Comparison of ENCODE assay signal across 25 mouse cellular contexts in the genomic region with DNA sequence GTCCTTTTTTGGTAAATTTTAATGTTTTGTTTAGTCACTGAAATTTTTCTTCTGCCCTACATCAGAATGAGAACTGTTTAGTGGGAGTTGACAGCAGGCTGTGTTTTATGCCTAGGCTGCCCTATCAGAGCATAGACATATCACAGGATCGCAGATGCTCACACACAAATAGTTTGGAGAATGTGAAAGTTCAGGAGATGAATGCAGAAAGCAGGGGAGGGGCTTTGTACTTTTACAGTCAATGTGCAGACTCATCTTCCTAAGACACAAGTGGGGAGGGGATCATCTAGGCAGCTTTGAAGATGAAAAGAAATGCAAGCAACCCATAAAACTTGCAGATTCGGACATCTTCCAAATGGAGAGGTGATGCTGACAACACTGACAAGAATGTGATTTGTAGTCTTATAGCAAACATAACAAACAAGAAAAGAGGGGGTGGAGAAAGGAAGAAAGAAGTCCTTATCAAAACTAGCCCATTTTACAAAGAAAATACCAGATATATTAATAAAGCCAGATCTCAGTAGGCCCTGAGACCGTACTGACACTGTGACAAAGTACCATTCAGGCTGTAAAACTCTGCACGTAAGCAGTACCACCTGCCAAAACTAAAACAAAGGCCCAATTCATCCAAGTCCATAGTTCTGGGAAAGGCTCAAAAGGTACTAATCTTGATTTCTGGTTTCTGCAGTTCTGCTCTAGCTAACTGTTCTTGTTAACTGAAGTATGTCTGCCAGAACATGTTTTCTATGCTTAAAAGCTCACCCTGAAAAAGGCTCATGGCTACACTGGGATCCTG.
A peak's percentile ranks its signal among the peaks of the same experiment; 100 is the strongest.
DNase-seq lines count a peak whose midpoint lies in the region; ATAC-seq and TF ChIP-seq lines count a peak whose summit lies in the region.
"Had no signal": no experiment of that assay in that cellular context is flagged by ENCODE, and none has a peak within 500 bp of the region (broad histone marks: within the 10 kb centered on the region; RNA-seq: fewer than 3 reads in every experiment).

No protein-coding gene starts in this region.

- TF ChIP-seq CTCF in kidney, adult 2 months (conservative IDR thresholded peaks at IDR 0.05; ENCODE audit: insufficient read depth, insufficient read length, low read depth, low read length) = no peak
- no peak for TF ChIP-seq CTCF in lung, embryonic 14.5 days (IDR thresholded peaks at IDR 0.05; ENCODE audit: low read depth)

- DNase-seq in forebrain, embryonic 14.5 days (ENCODE audit: low spot score) = peak; percentile 37
- DNase-seq in forebrain, embryonic 11.5 days (ENCODE audit: low spot score) = no peak
- peak; percentile 41 for DNase-seq in kidney, adult 2 months
- no peak for DNase-seq in kidney, postnatal 36 days
- peak; percentile 34 for DNase-seq in lung, embryonic 14.5 days
- DNase-seq in lung, adult 18-20 months = no peak
- no peak for DNase-seq in layer of hippocampus, postnatal 10 days (ENCODE audit: low spot score in 2 of 2)
- DNase-seq: adrenal gland, postnatal 36 days; cerebellum, adult 18-20 months; cerebellum, postnatal 36 days; gastrocnemius, postnatal 25 days; heart, postnatal 14 days; layer of hippocampus, postnatal 36 days; liver, postnatal 0 days; midbrain, embryonic 14.5 days; right cerebral cortex, postnatal 14 days; spleen, adult 18-20 months had no signal

- H3K4me3 ChIP-seq in forebrain, embryonic 14.5 days (ENCODE audit: low read depth, low read length) = no peak overlapping the region
- H3K4me3 ChIP-seq in forebrain, embryonic 11.5 days (ENCODE audit: low read depth, low read length) = no peak overlapping the region
- no peak overlapping the region for H3K4me3 ChIP-seq in kidney, adult 2 months (ENCODE audit: insufficient read depth, low read depth, low read length)
- H3K4me3 ChIP-seq in lung, embryonic 14.5 days (ENCODE audit: low read depth, low read length) = no peak overlapping the region
- no peak overlapping the region for H3K4me3 ChIP-seq in stomach, embryonic 15.5 days (replicated peaks)
- H3K4me3 ChIP-seq: heart, embryonic 10.5 days; hindbrain, embryonic 12.5 days; limb, embryonic 15.5 days; megakaryocyte, embryonic 14.5 days; myocyte; neural tube, embryonic 15.5 days had no signal

- no peaks in the 10 kb centered on the region for H3K36me3 ChIP-seq in forebrain, embryonic 14.5 days (ENCODE audit: control insufficient read depth, insufficient read depth, low read length)
- H3K36me3 ChIP-seq in forebrain, embryonic 11.5 days (ENCODE audit: control insufficient read depth, insufficient read depth, low read length) = no peaks in the 10 kb centered on the region
- no peaks in the 10 kb centered on the region for H3K36me3 ChIP-seq in kidney, adult 2 months (ENCODE audit: control insufficient read depth, insufficient read depth, low read length)
- no peaks in the 10 kb centered on the region for H3K36me3 ChIP-seq in lung, embryonic 14.5 days (ENCODE audit: insufficient read depth)
- no peaks in the 10 kb centered on the region for H3K36me3 ChIP-seq in stomach, embryonic 15.5 days
- H3K36me3 ChIP-seq: G1E; heart, embryonic 10.5 days; hindbrain, embryonic 12.5 days; limb, embryonic 15.5 days; neural tube, embryonic 15.5 days had no signal

- H3K4me2 ChIP-seq in forebrain, embryonic 14.5 days (ENCODE audit: low read length) = no peak overlapping the region
- H3K4me2 ChIP-seq in forebrain, embryonic 11.5 days (ENCODE audit: low read depth, low read length, severe bottlenecking) = no peak overlapping the region
- no peak overlapping the region for H3K4me2 ChIP-seq in lung, embryonic 14.5 days
- no peak overlapping the region for H3K4me2 ChIP-seq in stomach, embryonic 15.5 days
- H3K4me2 ChIP-seq: hindbrain, embryonic 12.5 days; limb, embryonic 15.5 days; neural tube, embryonic 15.5 days had no signal

- H3K9me3 ChIP-seq in forebrain, embryonic 14.5 days (replicated peaks; ENCODE audit: control insufficient read depth, low read length) = no peaks in the 10 kb centered on the region
- no peaks in the 10 kb centered on the region for H3K9me3 ChIP-seq in forebrain, embryonic 11.5 days (ENCODE audit: control insufficient read depth, low read length)
- no peaks in the 10 kb centered on the region for H3K9me3 ChIP-seq in lung, embryonic 14.5 days (ENCODE audit: low read depth, low read length)
- H3K9me3 ChIP-seq in stomach, embryonic 15.5 days = no peaks in the 10 kb centered on the region
- H3K9me3 ChIP-seq: G1E; heart, embryonic 10.5 days; hindbrain, embryonic 12.5 days; limb, embryonic 15.5 days; neural tube, embryonic 15.5 days had no signal

- no peak for TF ChIP-seq POLR2A in kidney, adult 2 months (IDR thresholded peaks at IDR 0.05; ENCODE audit: low read depth, low read length)

- no peak overlapping the region for H3K9ac ChIP-seq in forebrain, embryonic 14.5 days (ENCODE audit: low read length)
- H3K9ac ChIP-seq in forebrain, embryonic 11.5 days (ENCODE audit: low read length) = no peak overlapping the region
- no peak overlapping the region for H3K9ac ChIP-seq in lung, embryonic 14.5 days
- H3K9ac ChIP-seq in stomach, embryonic 15.5 days = no peak overlapping the region
- H3K9ac ChIP-seq: hindbrain, embryonic 12.5 days; limb, embryonic 15.5 days; liver, postnatal 0 days; neural tube, embryonic 15.5 days had no signal

- 61% methylated on average over 4 of the region's 4 CpGs for WGBS in forebrain, embryonic 14.5 days
- WGBS in forebrain, embryonic 11.5 days = 81% methylated on average over 4 of the region's 4 CpGs
- 66% methylated on average over 4 of the region's 4 CpGs for WGBS in kidney, adult 2 months
- 44% methylated on average over 4 of the region's 4 CpGs for WGBS in lung, embryonic 14.5 days
- 52% methylated on average over 4 of the region's 4 CpGs for WGBS in stomach, embryonic 15.5 days

- no peaks in the 10 kb centered on the region for H3K4me1 ChIP-seq in forebrain, embryonic 14.5 days (ENCODE audit: control insufficient read depth, insufficient read depth, low read length)
- no peaks in the 10 kb centered on the region for H3K4me1 ChIP-seq in forebrain, embryonic 11.5 days (replicated peaks; ENCODE audit: control insufficient read depth, insufficient read depth, low read length)
- peaks cover 5% of the 10 kb centered on the region; the same call in 1 of the 2 replicates for H3K4me1 ChIP-seq in kidney, adult 2 months (ENCODE audit: control insufficient read depth, insufficient read depth, low read length)
- H3K4me1 ChIP-seq in lung, embryonic 14.5 days (ENCODE audit: insufficient read depth) = no peaks in the 10 kb centered on the region
- 0 out of 2 replicates have a peak, but pooled peaks cover 2% of the 10 kb centered on the region for H3K4me1 ChIP-seq in stomach, embryonic 15.5 days
- H3K4me1 ChIP-seq: heart, embryonic 10.5 days; hindbrain, embryonic 12.5 days; limb, embryonic 15.5 days; megakaryocyte, embryonic 14.5 days; neural tube, embryonic 15.5 days had no signal

- no peak overlapping the region for H3K27ac ChIP-seq in forebrain, embryonic 14.5 days (ENCODE audit: low read depth, low read length)
- no peak overlapping the region for H3K27ac ChIP-seq in forebrain, embryonic 11.5 days (ENCODE audit: low read depth, low read length)
- peak overlapping the region; percentile 64 for H3K27ac ChIP-seq in kidney, adult 2 months (ENCODE audit: insufficient read depth, low read depth, low read length)
- H3K27ac ChIP-seq in lung, embryonic 14.5 days (ENCODE audit: low read depth) = no peak overlapping the region
- peak overlapping the region; percentile 54 for H3K27ac ChIP-seq in stomach, embryonic 15.5 days
- H3K27ac ChIP-seq: heart, embryonic 10.5 days; hindbrain, embryonic 12.5 days; limb, embryonic 15.5 days; neural tube, embryonic 15.5 days had no signal

- H3K27me3 ChIP-seq in forebrain, embryonic 14.5 days (replicated peaks; ENCODE audit: control insufficient read depth, insufficient read depth, low read length) = no peaks in the 10 kb centered on the region
- no peaks in the 10 kb centered on the region for H3K27me3 ChIP-seq in forebrain, embryonic 11.5 days (ENCODE audit: control insufficient read depth, insufficient read depth, low read length)
- no peaks in the 10 kb centered on the region for H3K27me3 ChIP-seq in kidney, adult 2 months (replicated peaks; ENCODE audit: control insufficient read depth, insufficient read depth, low read length)
- no peaks in the 10 kb centered on the region for H3K27me3 ChIP-seq in lung, embryonic 14.5 days (ENCODE audit: insufficient read depth, low read length)
- no peaks in the 10 kb centered on the region for H3K27me3 ChIP-seq in stomach, embryonic 15.5 days (replicated peaks)
- H3K27me3 ChIP-seq: hindbrain, embryonic 12.5 days; limb, embryonic 15.5 days; megakaryocyte, embryonic 14.5 days; neural tube, embryonic 15.5 days had no signal

- no peak for ATAC-seq in forebrain, embryonic 14.5 days
- ATAC-seq in forebrain, embryonic 11.5 days (replicated peaks; ENCODE audit: low FRiP score) = no peak
- no peak for ATAC-seq in lung, embryonic 14.5 days (ENCODE audit: insufficient read depth)
- ATAC-seq in stomach, embryonic 15.5 days (ENCODE audit: insufficient read depth, low FRiP score, low read depth) = no peak
- ATAC-seq: liver, postnatal 0 days had no signal

Comparison
In these comparisons a context has a peak if more than half of its experiments do, and no peak if none do; other contexts are left out.
1. DNase-seq: peak in forebrain, embryonic 14.5 days (single experiment), kidney, adult 2 months (single experiment) and lung, embryonic 14.5 days (single experiment); none in forebrain, embryonic 11.5 days (single experiment), kidney, postnatal 36 days (0 of 2), lung, adult 18-20 months (0 of 2) and layer of hippocampus, postnatal 10 days (0 of 2).
2. H3K27ac ChIP-seq: peak in kidney, adult 2 months (single experiment) and stomach, embryonic 15.5 days (single experiment); none in forebrain, embryonic 14.5 days (single experiment), forebrain, embryonic 11.5 days (single experiment) and lung, embryonic 14.5 days (single experiment).